In genomic region chr6:136468401-136468912, GRCm38 (mm10) we compare ENCODE assay signal across 8 mouse cellular contexts. TPM values are rescaled to one million over a fixed set of nuclear protein-coding genes. Genes with fewer than 3 reads are reported as not detected.
A peak's percentile ranks its signal among the peaks of the same experiment; 100 is the strongest.
DNase-seq lines count a peak whose midpoint lies in the region; ATAC-seq lines count a peak whose summit lies in the region.

No protein-coding gene starts in this region.

- ATAC-seq in megakaryocyte, adult 5-6 weeks (ENCODE audit: poor library complexity, severe bottlenecking) = peak; percentile 64

- DNase-seq in adrenal gland, adult 18-20 months (ENCODE audit: low spot score in 2 of 2) = peak; percentile 79 to 83
- DNase-seq in embryo, embryonic 10.5 days (ENCODE audit: low spot score) = peak; percentile 99
- peak; percentile 88 for DNase-seq in gastrocnemius, postnatal 10 days
- DNase-seq in hindlimb bud, embryonic 11.5 days (ENCODE audit: extremely low spot score, low read depth, low spot score) = peak; percentile 97
- peak; percentile 71 to 89 for DNase-seq in left cerebral cortex, adult 8-10 months (ENCODE audit: low spot score in 2 of 2)
- peak; percentile 76 to 77 for DNase-seq in right cerebral cortex, adult 2 months (ENCODE audit: low spot score in 2 of 2)
- peak; percentile 73 for DNase-seq in urinary bladder, postnatal 10 days (ENCODE audit: low spot score)

RNA-seq across cellular contexts. Expression of gene Atf7ip, which starts 37.5 kb away (rescaled TPM):
- total RNA-seq in adrenal gland, adult 18-20 months (2021) = 10 to 100 TPM; 34.9 to 50.4 TPM
- 10 to 100 TPM; 51.8 to 80.1 TPM for total RNA-seq in gastrocnemius, postnatal 10 days (2021)
- total RNA-seq in left cerebral cortex, adult 8-10 months (2022) = 100 to 1,000 TPM in 2 of 4 experiments, 10 to 100 TPM in 2; 94.0 to 124 (median 106) TPM
- total RNA-seq in megakaryocyte, adult 5-6 weeks (2015) = 101 and 129 TPM in 2 replicates
- 80.1 and 84.8 TPM in 2 replicates for total RNA-seq in megakaryocyte, adult 5-6 weeks (2017)

RNA-seq across cellular contexts. Expression of gene E330021D16Rik, which starts 53.1 kb away (rescaled TPM):
- total RNA-seq in adrenal gland, adult 18-20 months (2021) = not detected
- not detected for total RNA-seq in gastrocnemius, postnatal 10 days (2021)
- not detected for total RNA-seq in left cerebral cortex, adult 8-10 months (2022)
- not detected in 2 replicates for total RNA-seq in megakaryocyte, adult 5-6 weeks (2015)
- not detected in 2 replicates for total RNA-seq in megakaryocyte, adult 5-6 weeks (2017)

Comparison
In these comparisons a context has a peak if more than half of its experiments do, and no peak if none do; other contexts are left out.
1. Peak in every context shown above with its lines: DNase-seq and ATAC-seq.